Mouse (Mus musculus) limb, embryonic 14.5 days (tissue): ENCODE results near the gene C130050O18Rik. TPM values are rescaled to one million over a fixed set of nuclear protein-coding genes. Genes with fewer than 3 reads are reported as not detected.

Experiments
- ATAC-seq: fragments of 200-750 bp; cut with Nextera tagmentation; 2 replicates; pipeline ENCODE4 v1.8.0; 2017; ENCODE audit warnings: low read depth, moderate number of reproducible peaks, moderate TSS enrichment; ENCODE audit not compliant: low FRiP score
- DNase-seq: peaks from one replicate; pipeline ENCODE4 v3.0.0-alpha.2; 2015; ENCODE audit warnings: low spot score
- H3K27ac ChIP-seq: fragments of 300-500 bp; sonication (generic); replicated peaks from 2 replicates; pipeline ENCODE4 v1.5.1; 2014; ENCODE audit warnings: low read depth, mild to moderate bottlenecking, low read length, moderate library complexity, mixed read lengths
- H3K27me3 ChIP-seq: fragments of 300-500 bp; sonication (generic); 2 replicates; pipeline ENCODE4 v1.6.1; 2014; ENCODE audit warnings: low read length, mixed read lengths; ENCODE audit not compliant: control insufficient read depth, insufficient read depth
- H3K36me3 ChIP-seq: fragments of 300-500 bp; sonication (generic); 2 replicates; pipeline ENCODE4 v1.6.1; 2014; ENCODE audit warnings: mild to moderate bottlenecking, low read length, moderate library complexity, mixed read lengths; ENCODE audit not compliant: control insufficient read depth, insufficient read depth
- H3K4me1 ChIP-seq: fragments of 300-500 bp; sonication (generic); 2 replicates; pipeline ENCODE4 v1.6.1; 2014; ENCODE audit warnings: antibody characterized with exemption, low read length, mixed read lengths; ENCODE audit not compliant: control insufficient read depth, insufficient read depth
- H3K4me2 ChIP-seq: fragments of 300-500 bp; sonication (generic); replicated peaks from 2 replicates; pipeline ENCODE4 v1.6.1; 2014; ENCODE audit warnings: low read depth, mild to moderate bottlenecking, low read length, moderate library complexity; ENCODE audit not compliant: severe bottlenecking
- H3K4me3 ChIP-seq: fragments of 300-500 bp; sonication (generic); replicated peaks from 2 replicates; pipeline ENCODE4 v1.5.1; 2014; ENCODE audit warnings: low read length
- H3K9ac ChIP-seq: fragments of 300-500 bp; sonication (generic); 2 replicates; pipeline ENCODE4 v1.6.1; 2014; ENCODE audit warnings: mild to moderate bottlenecking, low read depth, low read length, moderate library complexity; ENCODE audit not compliant: severe bottlenecking
- H3K9me3 ChIP-seq: fragments of 300-500 bp; sonication (generic); 2 replicates; pipeline ENCODE4 v1.6.1; 2016; ENCODE audit warnings: low read length; ENCODE audit not compliant: control insufficient read depth
- POLR2A ChIP-seq: fragments of 200-500 bp; IDR thresholded peaks from 2 replicates; pipeline ENCODE4 v1.8.0; 2012; ENCODE audit warnings: inconsistent platforms, mild to moderate bottlenecking, moderate library complexity, borderline replicate concordance; ENCODE audit not compliant: insufficient read depth, insufficient read length; ENCODE audit errors: extremely low read depth
- WGBS: fragments of 180-500 bp; shearing (Covaris S2); extraction: QIAGEN DNeasy Blood & Tissue Kit; methylation state at CpG from one replicate; pipeline ENCODE4 v1.1.7; 2014; 5-methylcytosine and 5-hydroxymethylcytosine counted together
- polyA plus RNA-seq, 2 experiments: library from polyadenylated mRNA; depleted of rRNA in 1 of 2; stranded (reverse) in 1 of 2; unstranded in 1 of 2; fragments of >200 nt; fragmentation: Nextera tagmentation in 1 of 2; extraction: Ambion mirVana in 1 of 2; gene quantifications; 2 replicates each; pipeline versions ENCODE4 v1.2.1 to v1.2.3; 2012 to 2014

The C130050O18Rik gene
- polyA plus RNA-seq, 2 experiments: 7.5 to 9.1 TPM

DNA sequence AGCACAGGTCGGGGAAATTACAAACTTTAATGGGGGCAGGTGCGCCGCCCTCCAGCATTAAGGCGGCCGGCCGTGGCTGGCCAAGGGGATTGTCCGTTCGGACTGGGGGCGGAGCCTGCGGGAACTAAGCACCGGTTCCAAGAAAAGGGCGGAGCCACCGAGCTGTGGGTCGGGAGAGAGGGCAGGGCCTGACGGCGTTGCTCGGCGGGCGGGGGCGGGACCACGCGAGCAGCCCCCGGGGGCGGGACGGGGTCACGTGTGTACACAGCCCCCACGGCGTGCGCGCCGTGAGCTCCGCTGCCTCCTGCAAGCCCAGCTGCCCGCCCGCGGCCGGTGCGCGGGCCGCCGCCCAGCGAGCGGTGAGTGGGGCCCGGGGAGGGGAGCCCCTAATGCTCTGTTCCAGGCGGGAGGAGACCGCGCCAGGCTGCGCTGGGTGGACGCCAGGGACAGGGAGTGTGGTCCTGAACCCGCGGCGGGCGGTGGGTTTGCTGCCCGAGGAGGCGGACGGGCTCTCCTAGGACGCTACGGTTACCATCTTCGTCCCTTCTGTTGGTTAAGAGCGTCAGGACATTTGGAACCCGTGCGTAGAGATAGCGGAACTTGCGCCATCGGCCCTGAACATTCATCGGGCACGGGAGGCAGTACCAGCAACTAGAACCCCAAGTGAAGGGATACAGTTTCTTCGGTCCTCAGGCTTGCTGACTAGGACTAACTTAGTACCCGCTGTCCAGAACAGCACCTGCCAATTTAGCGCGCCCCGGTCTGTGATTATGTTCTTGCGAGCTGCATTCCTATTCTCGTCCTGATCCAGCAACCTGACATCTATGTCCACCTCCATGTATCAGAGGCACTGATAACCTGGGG, 24.5 kb upstream of the C130050O18Rik start:
- no peaks in the 10 kb centered on the region for H3K27me3 ChIP-seq
- ATAC-seq: peak; percentile 89
- H3K4me2 ChIP-seq: peak overlapping the region; percentile 73
- H3K9ac ChIP-seq: peak overlapping the region; percentile 60
- H3K4me3 ChIP-seq: peak overlapping the region; percentile 58
- TF ChIP-seq POLR2A: no peak
- H3K36me3 ChIP-seq: no peaks in the 10 kb centered on the region
- DNase-seq: peak; percentile 91
- peaks cover 33% of the 10 kb centered on the region for H3K4me1 ChIP-seq
- H3K27ac ChIP-seq: no peak overlapping the region
- no peaks in the 10 kb centered on the region for H3K9me3 ChIP-seq
- WGBS: 1% methylated on average over 65 of the region's 73 CpGs

DNA sequence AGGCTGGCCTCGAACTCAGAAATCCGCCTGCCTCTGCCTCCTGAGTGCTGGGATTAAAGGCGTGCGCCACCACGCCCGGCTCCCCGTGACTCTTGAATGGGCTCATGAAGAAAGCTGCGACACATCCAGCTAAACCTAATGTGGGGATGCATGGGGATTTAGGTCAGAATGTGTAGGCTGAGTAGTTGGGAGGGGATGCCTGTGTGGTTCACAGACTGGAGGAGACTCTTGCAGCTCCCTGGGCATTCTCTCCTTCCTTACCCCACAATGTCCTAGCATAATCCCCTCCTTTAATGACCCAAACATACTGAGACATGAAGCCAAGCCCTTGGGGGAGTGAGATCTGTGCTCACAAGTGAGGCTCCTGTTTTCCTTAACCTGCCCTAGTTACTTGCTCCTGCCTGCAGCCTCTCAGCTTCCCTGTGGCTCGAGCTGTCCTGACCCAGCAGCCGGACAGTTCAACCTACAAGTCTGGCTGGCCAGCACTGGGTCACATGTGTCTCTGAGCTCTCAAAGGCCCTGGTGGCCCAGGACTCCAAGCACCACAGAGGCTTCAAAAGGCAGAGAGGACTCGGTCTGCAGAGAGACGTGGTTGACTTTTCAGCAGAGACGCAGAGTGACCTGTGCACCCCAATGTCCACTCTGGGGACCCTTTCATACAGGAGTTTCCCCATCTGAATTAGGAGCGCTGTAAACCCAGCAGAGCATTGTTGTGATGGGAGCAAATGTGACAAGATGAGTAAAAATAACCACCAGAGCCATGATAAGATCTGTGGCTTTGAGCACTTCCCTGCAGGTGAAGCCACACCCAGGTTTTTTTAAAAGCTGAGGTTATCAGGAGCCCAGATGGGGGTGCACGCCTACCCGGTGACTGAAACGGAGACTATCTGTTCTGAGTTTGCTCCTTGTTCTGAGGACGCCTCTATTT, 23.2 kb upstream of the C130050O18Rik start:
- peaks cover 33% of the 10 kb centered on the region for H3K4me1 ChIP-seq
- H3K27ac ChIP-seq: no peak overlapping the region
- ATAC-seq: no peak
- H3K4me2 ChIP-seq: no peak overlapping the region
- H3K9ac ChIP-seq: no peak overlapping the region
- no peak for TF ChIP-seq POLR2A
- no peaks in the 10 kb centered on the region for H3K36me3 ChIP-seq
- WGBS: 81% methylated on average over 18 of the region's 18 CpGs
- DNase-seq: no peak
- H3K9me3 ChIP-seq: no peaks in the 10 kb centered on the region
- H3K4me3 ChIP-seq: no peak overlapping the region
- no peaks in the 10 kb centered on the region for H3K27me3 ChIP-seq

- TF ChIP-seq POLR2A: no peak
- Histone ChIP-seq H3K27ac (no peak overlapping the region), H3K9me3 (no peaks in the 10 kb centered on the region), H3K4me3 (no peak overlapping the region), H3K36me3 (no peaks in the 10 kb centered on the region), H3K27me3 (no peaks in the 10 kb centered on the region), H3K9ac (no peak overlapping the region; the same call in 1 of the 2 replicates), H3K4me2 (no peak overlapping the region), H3K4me1 (peaks cover 31% of the 10 kb centered on the region)
- DNase-seq (no peak), ATAC-seq (no peak)
- 72% methylated on average over 8 of the region's 8 CpGs for WGBS
These were observed 22.3 kb upstream of the C130050O18Rik start for GRCm38 (mm10) chr5:139382760-139383159.

DNA sequence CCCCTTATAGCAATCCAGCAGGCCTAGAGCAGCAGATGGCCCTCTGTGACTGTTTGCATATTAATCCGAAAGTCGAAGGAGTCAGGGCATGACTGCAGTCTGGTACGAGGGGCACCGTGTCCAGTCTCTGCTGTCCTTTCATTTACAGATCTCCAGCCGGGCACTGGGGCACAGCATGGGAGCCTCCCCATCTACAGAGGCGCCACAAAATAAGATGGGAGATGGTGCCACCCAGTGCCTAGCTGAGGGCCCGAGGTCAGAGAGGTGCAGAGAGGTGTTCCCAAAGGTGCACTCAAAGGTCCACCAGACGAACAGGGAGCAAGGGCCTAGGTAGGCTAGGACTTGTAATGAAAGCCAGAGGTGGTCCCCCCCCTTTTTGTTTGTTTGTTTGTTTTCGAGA, 21.8 kb upstream of the C130050O18Rik start:
- DNase-seq (no peak), ATAC-seq (no peak)
- H3K9me3 ChIP-seq: no peaks in the 10 kb centered on the region
- no peak overlapping the region for H3K9ac ChIP-seq
- H3K36me3 ChIP-seq: no peaks in the 10 kb centered on the region
- peaks cover 31% of the 10 kb centered on the region for H3K4me1 ChIP-seq
- 0 out of 2 replicates have a peak overlapping the region, but pooled peaks have one; percentile 19 for H3K27ac ChIP-seq
- H3K4me2 ChIP-seq: no peak overlapping the region
- no peak overlapping the region for H3K4me3 ChIP-seq
- no peaks in the 10 kb centered on the region for H3K27me3 ChIP-seq
- 86% methylated on average over 9 of the region's 9 CpGs for WGBS
- TF ChIP-seq POLR2A: no peak

GRCm38 (mm10) chr5:139384531-139384930, 20.5 kb upstream of the C130050O18Rik start:
- H3K27ac ChIP-seq: no peak overlapping the region

More at GRCm38 (mm10) chr5:139384531-139384930, 20.5 kb upstream of the C130050O18Rik start:
- Histone ChIP-seq H3K36me3 (no peaks in the 10 kb centered on the region), H3K4me2 (no peak overlapping the region), H3K9ac (no peak overlapping the region), H3K9me3 (no peaks in the 10 kb centered on the region), H3K4me1 (peaks cover 32% of the 10 kb centered on the region), H3K27me3 (no peaks in the 10 kb centered on the region), H3K4me3 (no peak overlapping the region)
- TF ChIP-seq POLR2A: no peak
- WGBS: 69% methylated on average over 10 of the region's 10 CpGs
- DNase-seq: no peak
- no peak for ATAC-seq
